Mouse (Mus musculus): Measurements from ENCODE around the gene Atp2a1. TPM values are rescaled to one million over a fixed set of nuclear protein-coding genes. Genes with fewer than 3 reads are reported as not detected.
"Not testable (repeated sequence)": the region's sequence is repeated elsewhere in the genome, so short reads cannot be mapped to it uniquely, and the experiment has no call there.

The Atp2a1 gene
- polyA plus RNA-seq, 1 experiment: 0.22 TPM

DNA sequence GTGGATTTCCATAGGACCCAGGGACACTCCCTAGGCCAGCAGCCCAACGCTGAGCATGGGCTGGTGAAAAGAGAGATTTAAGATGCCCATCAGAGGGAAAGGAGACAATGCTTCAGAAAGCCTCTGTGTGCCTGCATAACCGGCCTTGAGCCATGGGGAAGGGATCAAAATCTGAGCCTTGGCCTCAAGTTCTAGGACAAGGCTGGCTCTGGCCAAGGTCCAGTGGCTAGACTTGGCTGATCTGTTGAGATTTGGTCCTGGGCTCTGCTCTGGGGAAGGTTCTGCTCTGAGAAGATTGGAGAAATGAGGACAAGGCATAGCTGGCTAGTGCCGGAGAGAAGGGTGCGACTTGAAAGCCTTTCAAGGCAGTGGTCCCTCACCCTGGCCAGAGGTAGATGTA is 51.8 kb downstream of the Atp2a1 start:
- DNase-seq (ENCODE audit: low spot score): no peak

DNA sequence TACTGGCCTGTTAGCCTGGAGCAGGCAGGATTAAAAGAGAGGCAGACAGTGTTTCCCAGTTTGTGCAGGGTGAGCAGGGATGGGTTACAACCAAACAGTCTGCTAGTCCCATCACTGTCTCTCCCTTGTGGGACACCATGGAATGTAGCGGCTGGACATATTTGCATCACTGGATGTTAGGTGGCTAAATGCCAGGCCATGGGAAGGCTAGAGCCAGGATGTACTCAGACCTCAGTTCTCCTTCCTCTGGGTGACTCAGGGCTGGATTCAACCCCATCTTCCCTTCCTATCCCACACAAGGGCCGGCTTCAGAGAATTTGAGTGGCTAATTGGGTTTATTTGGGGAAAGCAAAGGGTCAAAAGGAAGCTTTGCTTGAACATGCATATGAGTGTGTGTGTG is 54.2 kb downstream of the Atp2a1 start:
- DNase-seq (ENCODE audit: low spot score): no peak

DNA sequence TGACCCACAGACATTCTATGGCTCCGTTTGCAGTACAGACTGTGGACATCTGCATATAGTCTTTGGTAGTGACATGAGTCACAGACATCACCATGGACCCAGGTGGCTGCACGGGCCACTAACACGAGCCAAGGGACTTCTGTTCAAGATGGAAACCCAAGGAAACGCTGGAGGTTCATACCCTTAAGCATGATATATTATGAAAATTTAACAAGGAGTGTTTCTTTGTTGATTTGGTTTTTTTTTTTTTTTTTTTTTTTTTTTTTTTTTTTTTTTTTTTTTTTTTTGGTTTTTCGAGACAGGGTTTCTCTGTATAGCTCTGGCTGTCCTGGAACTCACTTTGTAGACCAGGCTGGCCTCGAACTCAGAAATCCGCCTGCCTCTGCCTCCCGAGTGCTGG is 60.4 kb downstream of the Atp2a1 start:
- DNase-seq (ENCODE audit: low spot score): not testable (repeated sequence)

DNA sequence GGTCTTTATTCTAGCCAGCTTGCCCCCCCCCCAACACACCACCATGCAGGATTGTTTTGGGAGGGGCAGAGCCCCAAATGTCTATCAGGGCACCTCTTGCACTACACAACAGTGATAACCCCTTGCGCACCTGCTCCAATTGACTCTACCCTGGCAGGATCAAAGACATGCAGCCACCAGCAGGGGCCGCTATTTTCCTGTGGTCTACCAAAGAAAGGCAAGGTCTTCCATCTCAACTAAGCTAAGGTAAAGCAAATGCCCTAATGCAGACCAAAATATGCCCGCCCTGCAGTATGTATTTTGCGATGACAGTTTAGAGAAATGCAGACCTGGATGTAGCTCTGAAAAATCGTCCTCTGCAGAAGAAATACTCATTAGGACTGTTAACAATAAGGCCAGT is 63.4 kb downstream of the Atp2a1 start:
- peak; percentile 56 for DNase-seq (ENCODE audit: low spot score)

DNA sequence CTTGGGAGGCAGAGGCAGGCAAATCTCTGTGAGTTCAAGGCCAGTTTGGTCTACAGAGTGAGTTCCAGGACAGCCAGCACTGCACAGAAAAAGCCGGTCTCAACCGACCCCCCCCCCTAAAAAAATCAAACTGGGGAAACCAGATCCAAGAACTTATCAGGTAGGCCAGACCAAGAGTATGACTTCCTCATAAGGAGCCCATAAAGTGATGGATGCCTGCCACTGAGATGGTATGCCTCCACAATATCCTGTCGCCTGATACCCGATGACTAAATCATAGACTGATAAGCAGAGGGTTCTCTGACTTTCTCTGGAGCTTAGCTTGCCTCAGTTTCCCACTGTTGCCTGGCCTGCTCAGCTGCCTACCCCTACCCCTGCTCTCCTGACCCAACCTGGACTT is 65.1 kb downstream of the Atp2a1 start:
- DNase-seq (ENCODE audit: low spot score): no peak

DNA sequence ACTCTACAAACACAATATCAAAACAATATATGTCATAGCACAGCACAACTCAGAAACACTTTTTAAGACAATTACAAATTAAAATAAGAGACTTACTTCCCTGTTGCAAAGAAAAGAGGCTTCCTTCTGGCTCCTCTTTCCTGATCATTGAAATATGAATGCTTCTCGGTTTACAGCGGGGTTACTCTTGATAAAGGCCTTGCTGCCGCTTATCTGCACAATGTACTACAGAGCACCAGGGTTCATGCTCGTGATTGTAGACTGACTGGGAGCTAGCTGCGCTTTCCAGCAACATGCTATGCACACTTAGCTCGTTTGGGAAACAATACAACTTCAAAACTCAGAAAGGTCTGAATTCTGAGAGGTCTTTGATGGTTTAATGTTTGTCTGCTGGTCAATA is 65.7 kb downstream of the Atp2a1 start:
- DNase-seq (ENCODE audit: low spot score): no peak

DNA sequence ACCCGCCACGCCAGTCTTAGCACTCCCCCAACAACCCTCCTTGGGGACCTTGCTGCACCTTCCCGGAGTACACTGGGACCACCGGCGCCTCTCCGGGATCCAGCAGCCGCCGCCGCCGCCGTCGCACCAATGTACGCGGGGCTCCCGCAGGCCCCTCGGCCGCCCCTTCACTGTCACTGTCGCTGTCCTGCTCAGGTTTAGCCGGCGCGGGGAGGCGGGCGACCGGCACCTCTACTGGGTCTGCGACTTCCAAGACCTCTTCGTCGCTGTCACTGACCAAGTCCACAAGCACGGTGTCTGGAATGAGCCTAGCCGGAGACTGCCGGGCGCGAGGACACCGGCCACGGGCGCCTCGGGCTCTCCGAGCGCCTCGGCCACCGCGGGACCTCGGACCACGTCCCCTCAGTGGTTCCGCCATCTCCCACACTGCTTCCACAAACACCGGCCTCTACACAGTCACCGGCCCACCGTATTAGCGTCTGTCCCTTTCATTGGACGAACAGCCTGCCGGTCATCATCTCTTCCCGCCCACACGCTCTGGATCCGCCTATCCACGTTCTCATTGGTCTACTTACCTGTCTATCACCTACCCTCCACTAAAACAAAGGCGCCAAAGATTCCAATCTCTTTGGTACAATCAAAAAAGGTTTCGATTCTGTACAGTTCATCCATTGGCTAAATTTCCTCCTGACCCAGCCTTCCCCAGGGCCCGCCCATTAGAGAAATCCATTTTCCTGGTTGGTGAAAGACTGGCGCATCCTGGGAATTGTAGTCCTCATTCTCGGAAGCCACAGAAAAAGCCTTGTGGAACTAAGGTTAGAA is 66.4 kb downstream of the Atp2a1 start, which contains the start of gene Nfatc2ip:
Gene Nfatc2ip, minus strand, starts transcription at position 440 of the 822 bp plus-strand sequence.
- peak; percentile 75 for DNase-seq (ENCODE audit: low spot score)

Other genes with a start within 250 kb of the Atp2a1 start
- gene Sbk1, start 190.5 kb downstream of the Atp2a1 start, polyA plus RNA-seq (2012; rRNA removed): 2.7 and 3.7 TPM in 2 replicates
- gene Lat, start 93.5 kb downstream of the Atp2a1 start, polyA plus RNA-seq (2012; rRNA removed): 2.0 and 2.3 TPM in 2 replicates
- gene Spns1, start 85.7 kb downstream of the Atp2a1 start, polyA plus RNA-seq (2012; rRNA removed): 72.8 and 82.9 TPM in 2 replicates
- gene Nfatc2ip, start 66.4 kb downstream of the Atp2a1 start, polyA plus RNA-seq (2012; rRNA removed): 6.3 and 7.9 TPM in 2 replicates
- gene Cd19, start 48.2 kb downstream of the Atp2a1 start, polyA plus RNA-seq (2012; rRNA removed): 0.25 and 0.28 TPM in 2 replicates
- 34.8 and 47.5 TPM in 2 replicates for gene Rabep2, start 34.3 kb downstream of the Atp2a1 start, polyA plus RNA-seq (2012; rRNA removed)
- 49.2 and 52.0 TPM in 2 replicates for gene Sh2b1, start 12.3 kb upstream of the Atp2a1 start, polyA plus RNA-seq (2012; rRNA removed)
- gene Tufm, start 24.3 kb upstream of the Atp2a1 start, polyA plus RNA-seq (2012; rRNA removed): 76.6 and 83.6 TPM in 2 replicates
- 59.3 and 76.0 TPM in 2 replicates for gene Atxn2l, start 40.3 kb upstream of the Atp2a1 start, polyA plus RNA-seq (2012; rRNA removed)
- 85.5 and 109 TPM in 2 replicates for gene Eif3c, start 103.3 kb upstream of the Atp2a1 start, polyA plus RNA-seq (2012; rRNA removed)
- gene Apobr, start 121.8 kb upstream of the Atp2a1 start, polyA plus RNA-seq (2012; rRNA removed): 2.1 and 3.0 TPM in 2 replicates
- gene Cln3, start 122.7 kb upstream of the Atp2a1 start, polyA plus RNA-seq (2012; rRNA removed): 48.1 and 53.3 TPM in 2 replicates
- gene Il27, start 131.8 kb upstream of the Atp2a1 start, polyA plus RNA-seq (2012; rRNA removed): 0.18 and 0.22 TPM in 2 replicates
- 67.1 and 82.3 TPM in 2 replicates for gene Nupr1, start 167.8 kb upstream of the Atp2a1 start, polyA plus RNA-seq (2012; rRNA removed)
- 24.5 and 27.7 TPM in 2 replicates for gene Sgf29, start 186.2 kb upstream of the Atp2a1 start, polyA plus RNA-seq (2012; rRNA removed)
- 28.5 and 29.2 TPM in 2 replicates for gene Sult1a1, start 213.3 kb upstream of the Atp2a1 start, polyA plus RNA-seq (2012; rRNA removed)
- 32.6 and 37.6 TPM in 2 replicates for gene Bola2, start 232.3 kb upstream of the Atp2a1 start, polyA plus RNA-seq (2012; rRNA removed)
- 19.3 and 22.5 TPM in 2 replicates for gene Slx1b, start 232.7 kb upstream of the Atp2a1 start, polyA plus RNA-seq (2012; rRNA removed)
- 34.8 and 39.4 TPM in 2 replicates for gene Coro1a, start 244.7 kb upstream of the Atp2a1 start, polyA plus RNA-seq (2012; rRNA removed)